Mouse (Mus musculus) heart, embryonic 11.5 days (tissue): Measurements from ENCODE around the gene Gm21972. TPM values are rescaled to one million over a fixed set of nuclear protein-coding genes. Genes with fewer than 3 reads are reported as not detected.

Experiments used
- ATAC-seq: fragments of 200-750 bp; cut with Nextera tagmentation; replicated peaks from 2 replicates; pipeline ENCODE4 v1.8.0; 2017; ENCODE audit warnings: moderate library complexity; ENCODE audit not compliant: insufficient number of reproducible peaks, low FRiP score, low TSS enrichment
- H3K27ac ChIP-seq: fragments of 300-500 bp; sonication (generic); 2 replicates; pipeline ENCODE4 v1.5.1; 2014; ENCODE audit warnings: mild to moderate bottlenecking, low read depth, low read length
- H3K27me3 ChIP-seq: fragments of 300-500 bp; sonication (generic); 2 replicates; pipeline ENCODE4 v1.6.1; 2014; ENCODE audit warnings: mild to moderate bottlenecking, low read length, mixed read lengths; ENCODE audit not compliant: control insufficient read depth, insufficient read depth
- H3K36me3 ChIP-seq: fragments of 300-500 bp; sonication (generic); 2 replicates; pipeline ENCODE4 v1.6.1; 2014; ENCODE audit warnings: mild to moderate bottlenecking, low read length, moderate library complexity, mixed read lengths; ENCODE audit not compliant: control insufficient read depth, insufficient read depth
- H3K4me1 ChIP-seq: fragments of 300-500 bp; sonication (generic); 2 replicates; pipeline ENCODE4 v1.6.1; 2014; ENCODE audit warnings: low read length; ENCODE audit not compliant: control insufficient read depth, insufficient read depth
- H3K4me2 ChIP-seq: fragments of 300-500 bp; sonication (generic); 2 replicates; pipeline ENCODE4 v1.6.1; 2014; ENCODE audit warnings: mild to moderate bottlenecking, moderate library complexity
- H3K4me3 ChIP-seq: fragments of 300-500 bp; sonication (generic); 2 replicates; pipeline ENCODE4 v1.5.1; 2014; ENCODE audit warnings: low read depth, low read length
- H3K9ac ChIP-seq: fragments of 300-500 bp; sonication (generic); 2 replicates; pipeline ENCODE4 v1.6.1; 2014; ENCODE audit warnings: mild to moderate bottlenecking, low read depth, low read length, moderate library complexity
- H3K9me3 ChIP-seq: fragments of 300-500 bp; sonication (generic); replicated peaks from 2 replicates; pipeline ENCODE4 v1.6.1; 2016; ENCODE audit warnings: low read length; ENCODE audit not compliant: control insufficient read depth
- WGBS: fragments of 180-500 bp; shearing (Covaris S2); extraction: QIAGEN DNeasy Blood & Tissue Kit; methylation state at CpG from one replicate; pipeline ENCODE4 v1.1.7; 2014; ENCODE audit not compliant: insufficient replicate concordance; 5-methylcytosine and 5-hydroxymethylcytosine counted together
- polyA plus RNA-seq: library from polyadenylated mRNA; unstranded; fragments of >200 nt; fragmentation: Nextera tagmentation; extraction: Ambion mirVana; gene quantifications from 2 replicates; pipeline ENCODE4 v1.2.1, GENCODE M21; 2014

Gene Gm21972
- polyA plus RNA-seq, result not detected in 2 replicates

DNA sequence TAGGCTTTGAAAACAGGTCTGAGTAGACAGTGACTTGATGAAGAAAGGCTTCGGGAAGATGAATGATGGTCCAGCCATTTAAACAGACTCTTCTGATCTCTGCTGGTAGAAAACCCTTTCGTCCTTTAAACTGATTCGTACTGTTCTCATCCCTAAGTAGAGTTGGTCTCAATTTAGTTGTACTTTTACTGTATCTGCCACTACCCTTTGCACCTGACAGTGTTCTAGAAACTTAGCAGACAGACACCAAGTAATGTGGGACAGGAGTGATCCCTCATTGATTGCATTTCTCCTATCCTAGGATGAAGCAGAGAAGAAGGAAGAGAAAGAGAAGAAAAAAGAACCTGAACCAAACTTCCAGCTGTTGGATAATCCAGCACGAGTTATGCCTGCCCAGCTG lies at the start of gene Gm21972:
Gm21972 (plus strand) TSS at position 301 of the 400 bp plus-strand sequence.
- no peak within 1 kb of the TSS for H3K27ac ChIP-seq
- H3K9me3 ChIP-seq, result no peaks in the 10 kb centered on the region
- no peaks in the 10 kb centered on the region for H3K4me1 ChIP-seq
- no peak within 1 kb of the TSS for H3K4me3 ChIP-seq
- H3K9ac ChIP-seq, result no peak within 1 kb of the TSS
- H3K4me2 ChIP-seq, result no peak within 1 kb of the TSS
- WGBS, result 94% methylated on average over 4 of the region's 4 CpGs
- ATAC-seq, result no peak
- peaks cover 28% of the 10 kb centered on the region for H3K36me3 ChIP-seq
- H3K27me3 ChIP-seq, result no peaks in the 10 kb centered on the region

DNA sequence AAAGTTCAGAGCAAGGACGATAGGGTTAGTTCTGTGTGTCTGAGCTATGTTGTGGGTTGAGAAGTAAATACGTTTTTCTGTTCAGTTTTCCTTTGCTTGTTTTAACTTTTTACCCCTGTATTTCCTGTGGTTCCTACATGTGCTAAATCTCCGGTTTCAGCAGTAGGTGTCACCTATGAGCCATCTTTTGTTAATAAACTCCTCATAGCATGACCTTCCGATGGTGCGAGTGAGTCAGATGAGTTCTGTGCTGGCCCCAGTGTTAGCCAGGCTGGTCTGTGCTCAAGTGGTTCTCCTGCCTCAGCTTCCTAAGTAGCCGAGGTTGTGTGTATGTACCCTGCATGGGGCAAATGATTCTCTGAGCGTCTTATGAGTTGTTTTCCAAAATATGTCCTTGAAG lies 39.0 kb upstream of the Gm21972 start:
- Histone ChIP-seq H3K9ac (no peak overlapping the region), H3K9me3 (no peaks in the 10 kb centered on the region), H3K27me3 (no peaks in the 10 kb centered on the region), H3K4me1 (no peaks in the 10 kb centered on the region), H3K27ac (no peak overlapping the region), H3K4me2 (no peak overlapping the region), H3K36me3 (peaks cover 37% of the 10 kb centered on the region), H3K4me3 (no peak overlapping the region)
- 85% methylated on average over 7 of the region's 7 CpGs for WGBS
- no peak for ATAC-seq

DNA sequence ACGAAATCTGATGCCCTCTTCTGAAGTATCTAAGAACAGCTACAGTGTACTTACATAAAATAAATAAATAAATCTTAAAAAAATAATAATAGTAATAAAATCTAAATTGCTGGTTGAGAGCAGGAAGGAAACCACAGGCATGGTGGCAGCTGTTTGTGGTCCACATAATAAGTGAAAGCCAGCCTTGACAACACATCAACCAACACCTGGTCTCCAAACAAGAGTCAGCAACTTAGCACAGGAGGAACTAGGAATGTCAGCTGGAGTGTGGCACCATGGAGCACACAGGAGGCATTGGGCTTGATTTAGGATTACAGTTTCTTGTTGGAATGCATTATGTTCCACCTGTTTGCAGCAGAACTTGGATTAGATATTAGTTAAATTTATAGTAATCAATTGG lies 28.4 kb upstream of the Gm21972 start:
- Histone ChIP-seq H3K4me1 (no peaks in the 10 kb centered on the region), H3K36me3 (peaks cover 3% of the 10 kb centered on the region; the same call in 1 of the 2 replicates), H3K27ac (no peak overlapping the region), H3K4me3 (no peak overlapping the region), H3K4me2 (no peak overlapping the region), H3K9me3 (no peaks in the 10 kb centered on the region), H3K9ac (no peak overlapping the region), H3K27me3 (no peaks in the 10 kb centered on the region)
- WGBS, result 100% methylated on average over 1 of the region's 1 CpGs
- no peak for ATAC-seq

- no peak within 1 kb of the TSS for H3K27ac ChIP-seq
- H3K4me2 ChIP-seq, result no peak within 1 kb of the TSS
- H3K4me3 ChIP-seq, result no peak within 1 kb of the TSS
- no peaks in the 10 kb centered on the region for H3K4me1 ChIP-seq
- no peak for ATAC-seq
- no peak within 1 kb of the TSS for H3K9ac ChIP-seq
- H3K36me3 ChIP-seq, result peaks cover 6% of the 10 kb centered on the region; the same call in 1 of the 2 replicates
- 77% methylated on average over 6 of the region's 6 CpGs for WGBS
- no peaks in the 10 kb centered on the region for H3K9me3 ChIP-seq
- H3K27me3 ChIP-seq, result no peaks in the 10 kb centered on the region
Measured at GRCm38 (mm10) chr1:86111779-86112178, 21.7 kb upstream of the Gm21972 start, which contains the start of gene Htr2b. TSS of gene Htr2b (minus strand) at chr1:86111970.

- H3K9ac ChIP-seq, result no peak overlapping the region
- no peaks in the 10 kb centered on the region for H3K4me1 ChIP-seq
- H3K36me3 ChIP-seq, result peaks cover 11% of the 10 kb centered on the region
- no peak for ATAC-seq
- 80% methylated on average over 3 of the region's 3 CpGs for WGBS
- no peaks in the 10 kb centered on the region for H3K9me3 ChIP-seq
- no peak overlapping the region for H3K27ac ChIP-seq
- no peak overlapping the region for H3K4me3 ChIP-seq
- no peak overlapping the region for H3K4me2 ChIP-seq
- no peaks in the 10 kb centered on the region for H3K27me3 ChIP-seq
Measured at GRCm38 (mm10) chr1:86114141-86114540, 19.3 kb upstream of the Gm21972 start.

GRCm38 (mm10) chr1:86119549-86119948 lies 13.9 kb upstream of the Gm21972 start:
- H3K36me3 ChIP-seq, result peaks cover 21% of the 10 kb centered on the region
- 92% methylated on average over 4 of the region's 4 CpGs for WGBS

DNA sequence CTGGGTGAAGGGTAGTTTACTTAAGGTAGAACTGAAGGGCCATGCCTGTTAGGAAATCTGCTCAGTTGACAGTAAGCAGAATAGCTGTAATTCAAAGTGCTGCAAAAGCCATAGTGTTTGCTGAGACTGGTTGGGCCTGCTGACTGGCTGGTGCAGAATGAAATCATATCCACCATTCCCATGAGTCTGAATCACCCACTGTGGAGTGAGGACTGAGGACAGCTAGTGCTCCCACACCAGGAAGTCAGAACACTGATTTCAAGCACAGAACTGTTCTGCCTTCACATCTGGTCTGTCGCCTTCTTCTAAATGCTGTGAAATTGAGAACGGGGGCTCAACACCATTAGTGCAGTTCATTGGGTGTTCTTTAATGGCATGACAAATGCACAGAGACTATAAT lies 7.4 kb upstream of the Gm21972 start:
- Histone ChIP-seq H3K27ac (no peak overlapping the region), H3K9ac (no peak overlapping the region), H3K9me3 (no peaks in the 10 kb centered on the region), H3K36me3 (peaks cover 27% of the 10 kb centered on the region), H3K27me3 (no peaks in the 10 kb centered on the region), H3K4me2 (no peak overlapping the region), H3K4me3 (no peak overlapping the region), H3K4me1 (no peaks in the 10 kb centered on the region)
- no peak for ATAC-seq
- WGBS, result 97% methylated on average over 2 of the region's 2 CpGs

More at GRCm38 (mm10) chr1:86119549-86119948, 13.9 kb upstream of the Gm21972 start:
- ATAC-seq, result no peak
- no peak overlapping the region for H3K4me2 ChIP-seq
- no peak overlapping the region for H3K9ac ChIP-seq
- no peaks in the 10 kb centered on the region for H3K27me3 ChIP-seq
- no peaks in the 10 kb centered on the region for H3K9me3 ChIP-seq
- H3K27ac ChIP-seq, result no peak overlapping the region
- H3K4me3 ChIP-seq, result no peak overlapping the region
- no peaks in the 10 kb centered on the region for H3K4me1 ChIP-seq

GRCm38 (mm10) chr1:86135315-86135714 lies 1.9 kb downstream of the Gm21972 start:
- H3K27ac ChIP-seq, result no peak overlapping the region
- no peak overlapping the region for H3K4me2 ChIP-seq
- 93% methylated on average over 6 of the region's 6 CpGs for WGBS
- no peak for ATAC-seq
- H3K36me3 ChIP-seq, result peaks cover 27% of the 10 kb centered on the region
- H3K9me3 ChIP-seq, result no peaks in the 10 kb centered on the region
- no peak overlapping the region for H3K4me3 ChIP-seq
- no peaks in the 10 kb centered on the region for H3K4me1 ChIP-seq
- no peak overlapping the region for H3K9ac ChIP-seq
- H3K27me3 ChIP-seq, result no peaks in the 10 kb centered on the region

GRCm38 (mm10) chr1:86141081-86141480 lies 7.6 kb downstream of the Gm21972 start:
- H3K4me2 ChIP-seq, result no peak overlapping the region
- ATAC-seq, result no peak
- no peak overlapping the region for H3K4me3 ChIP-seq
- no peaks in the 10 kb centered on the region for H3K4me1 ChIP-seq
- no peaks in the 10 kb centered on the region for H3K9me3 ChIP-seq
- peaks cover 7% of the 10 kb centered on the region for H3K36me3 ChIP-seq
- no peaks in the 10 kb centered on the region for H3K27me3 ChIP-seq
- H3K9ac ChIP-seq, result no peak overlapping the region
- H3K27ac ChIP-seq, result no peak overlapping the region
- whole genome bisulfite sequencing, result 89% methylated on average over 3 of the region's 3 CpGs
